Mouse (Mus musculus): ENCODE measurements around the gene Fcamr. TPM values are rescaled to one million over a fixed set of nuclear protein-coding genes. Genes with fewer than 3 reads are reported as not detected.
A peak's percentile ranks its signal among the peaks of the same experiment; 100 is the strongest.

The Fcamr gene
- polyA plus RNA-seq, 1 experiment = 0.07 TPM

DNA sequence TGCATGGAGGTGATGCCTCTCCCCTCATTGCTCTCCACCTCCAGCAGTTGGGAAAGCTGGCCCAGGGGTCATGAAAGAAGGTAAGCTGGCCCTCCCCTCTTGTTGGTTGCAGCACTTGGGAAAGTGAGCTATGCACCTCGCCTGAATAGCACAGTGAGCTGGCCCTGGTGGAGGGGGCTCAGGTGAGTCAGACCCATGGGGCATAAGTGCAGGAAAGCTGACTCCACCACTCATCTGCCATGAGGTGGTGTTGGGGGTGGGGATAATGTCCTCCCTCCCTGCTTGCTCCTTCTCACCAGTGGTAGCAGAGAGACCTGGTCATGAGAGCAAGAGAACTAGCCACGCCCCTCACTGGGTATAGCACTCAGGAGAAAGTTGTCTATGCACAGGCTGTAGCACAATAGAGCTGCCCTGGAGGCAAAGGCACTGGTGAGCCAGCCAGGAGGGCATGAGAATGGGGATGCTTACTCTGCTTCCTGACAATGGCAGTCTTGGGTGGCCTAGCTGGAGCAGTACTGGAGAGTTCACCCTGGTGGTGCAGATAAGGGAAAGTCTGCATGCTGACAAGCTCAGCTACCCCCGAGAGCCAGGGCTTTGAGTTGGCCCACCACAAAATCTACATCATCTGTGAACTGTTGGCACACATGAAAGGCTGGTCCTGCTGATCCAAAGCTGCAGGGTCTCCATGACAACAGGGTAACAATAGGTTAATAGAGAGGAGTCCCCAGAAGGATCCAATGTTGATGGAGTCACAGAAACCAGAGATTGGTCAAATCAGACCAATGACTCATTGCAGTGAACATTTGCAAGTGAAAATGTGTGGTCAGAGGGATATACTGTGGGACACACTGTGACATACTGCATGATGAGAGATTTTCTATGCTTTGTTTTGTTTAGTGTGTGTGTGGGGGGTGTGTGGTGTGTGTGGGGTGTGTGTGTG, 10.9 kb upstream of the Fcamr start:
- no peak for TF ChIP-seq POLR2A (IDR thresholded peaks at IDR 0.05; ENCODE audit: borderline replicate concordance, insufficient read depth, low read length)
- TF ChIP-seq CTCF (IDR thresholded peaks at IDR 0.05; ENCODE audit: borderline replicate concordance, insufficient read depth, low read depth, low read length) = no peak
- Histone ChIP-seq H3K27ac (ENCODE audit: insufficient read depth, low read length) (no peak overlapping the region), H3K4me3 (replicated peaks; ENCODE audit: insufficient read depth, low read depth, low read length) (no peak overlapping the region), H3K4me1 (ENCODE audit: control insufficient read depth, insufficient read depth, low read length) (no peaks in the 10 kb centered on the region), H3K27me3 (ENCODE audit: control insufficient read depth, insufficient read depth, low read length) (no peaks in the 10 kb centered on the region)
- DNase-seq = no peak
- 73% methylated on average over 3 of the region's 3 CpGs for WGBS

DNA sequence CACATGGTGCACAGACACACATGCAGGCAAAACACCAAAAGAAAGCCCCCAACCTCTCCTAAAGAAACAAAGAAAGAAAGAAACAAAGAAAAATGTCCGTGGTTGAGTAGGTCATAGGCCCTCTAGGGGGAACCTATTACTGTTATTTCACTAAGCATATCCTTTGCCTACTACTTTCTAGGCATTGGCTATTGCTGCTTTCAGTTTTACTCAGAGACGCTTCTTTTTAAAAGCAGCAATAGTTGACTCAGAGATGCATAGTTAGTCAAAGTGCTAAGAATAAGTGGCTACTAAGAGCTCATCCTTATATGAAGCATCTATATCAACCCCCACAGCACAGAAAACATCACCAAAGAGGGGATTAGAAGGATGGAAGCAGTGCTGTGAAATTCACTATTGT, 5.4 kb upstream of the Fcamr start:
- WGBS = 72% methylated on average over 2 of the region's 2 CpGs

GRCm38 (mm10) chr1:130796967-130797684, 3.6 kb upstream of the Fcamr start:
- Histone ChIP-seq H3K4me3 (replicated peaks; ENCODE audit: insufficient read depth, low read depth, low read length) (no peak overlapping the region), H3K27ac (ENCODE audit: insufficient read depth, low read length) (no peak overlapping the region), H3K27me3 (ENCODE audit: control insufficient read depth, insufficient read depth, low read length) (no peaks in the 10 kb centered on the region), H3K4me1 (ENCODE audit: control insufficient read depth, insufficient read depth, low read length) (no peaks in the 10 kb centered on the region)
- WGBS = 72% methylated on average over 8 of the region's 8 CpGs
- peak; percentile 49; the same call in 1 of the 2 replicates for TF ChIP-seq CTCF (IDR thresholded peaks at IDR 0.05; ENCODE audit: borderline replicate concordance, insufficient read depth, low read depth, low read length)
- no peak for TF ChIP-seq POLR2A (IDR thresholded peaks at IDR 0.05; ENCODE audit: borderline replicate concordance, insufficient read depth, low read length)
- peak; percentile 29 to 42 for DNase-seq

More for the DNA sequence above, 5.4 kb upstream of the Fcamr start:
- TF ChIP-seq POLR2A (IDR thresholded peaks at IDR 0.05; ENCODE audit: borderline replicate concordance, insufficient read depth, low read length) = no peak
- no peak for TF ChIP-seq CTCF (IDR thresholded peaks at IDR 0.05; ENCODE audit: borderline replicate concordance, insufficient read depth, low read depth, low read length)
- no peak for DNase-seq
- Histone ChIP-seq H3K4me1 (ENCODE audit: control insufficient read depth, insufficient read depth, low read length) (no peaks in the 10 kb centered on the region), H3K27me3 (ENCODE audit: control insufficient read depth, insufficient read depth, low read length) (no peaks in the 10 kb centered on the region), H3K4me3 (replicated peaks; ENCODE audit: insufficient read depth, low read depth, low read length) (no peak overlapping the region), H3K27ac (ENCODE audit: insufficient read depth, low read length) (no peak overlapping the region)

- Histone ChIP-seq H3K4me1 (ENCODE audit: control insufficient read depth, insufficient read depth, low read length) (peaks cover 4% of the 10 kb centered on the region; the same call in 1 of the 2 replicates), H3K27ac (ENCODE audit: insufficient read depth, low read length) (no peak overlapping the region), H3K4me3 (replicated peaks; ENCODE audit: insufficient read depth, low read depth, low read length) (no peak overlapping the region), H3K27me3 (ENCODE audit: control insufficient read depth, insufficient read depth, low read length) (no peaks in the 10 kb centered on the region)
- TF ChIP-seq CTCF (IDR thresholded peaks at IDR 0.05; ENCODE audit: borderline replicate concordance, insufficient read depth, low read depth, low read length) (no peak), POLR2A (IDR thresholded peaks at IDR 0.05; ENCODE audit: borderline replicate concordance, insufficient read depth, low read length) (no peak)
- 76% methylated on average over 6 of the region's 6 CpGs for WGBS
- no peak for DNase-seq
Measured at GRCm38 (mm10) chr1:130798037-130798436, 2.7 kb upstream of the Fcamr start.

DNA sequence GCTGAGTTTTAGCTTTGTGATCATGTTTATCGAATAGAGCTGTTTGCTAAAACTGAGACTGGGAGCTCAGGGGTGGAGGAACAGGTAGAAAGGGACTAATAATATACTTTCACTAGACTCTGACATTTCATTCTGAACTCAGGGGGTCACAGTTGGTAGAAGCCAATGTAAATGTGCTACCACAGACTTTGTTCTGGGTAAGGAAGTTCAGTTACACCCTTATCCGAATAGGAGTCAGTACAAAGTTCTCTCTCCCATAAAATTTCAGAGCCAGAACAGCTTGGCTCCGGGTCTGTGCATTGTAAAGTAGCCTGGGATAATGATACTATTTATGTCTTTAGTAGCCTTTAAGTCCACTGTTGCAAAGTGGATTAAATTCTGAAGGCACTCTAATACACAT, 2.2 kb upstream of the Fcamr start:
- H3K27ac ChIP-seq (ENCODE audit: insufficient read depth, low read length) = no peak overlapping the region
- TF ChIP-seq POLR2A (IDR thresholded peaks at IDR 0.05; ENCODE audit: borderline replicate concordance, insufficient read depth, low read length) (no peak), CTCF (IDR thresholded peaks at IDR 0.05; ENCODE audit: borderline replicate concordance, insufficient read depth, low read depth, low read length) (no peak)
- H3K4me3 ChIP-seq (replicated peaks; ENCODE audit: insufficient read depth, low read depth, low read length) = no peak overlapping the region
- WGBS = 78% methylated on average over 3 of the region's 3 CpGs
- peaks cover 6% of the 10 kb centered on the region for H3K4me1 ChIP-seq (ENCODE audit: control insufficient read depth, insufficient read depth, low read length)
- no peaks in the 10 kb centered on the region for H3K27me3 ChIP-seq (ENCODE audit: control insufficient read depth, insufficient read depth, low read length)
- no peak for DNase-seq

DNA sequence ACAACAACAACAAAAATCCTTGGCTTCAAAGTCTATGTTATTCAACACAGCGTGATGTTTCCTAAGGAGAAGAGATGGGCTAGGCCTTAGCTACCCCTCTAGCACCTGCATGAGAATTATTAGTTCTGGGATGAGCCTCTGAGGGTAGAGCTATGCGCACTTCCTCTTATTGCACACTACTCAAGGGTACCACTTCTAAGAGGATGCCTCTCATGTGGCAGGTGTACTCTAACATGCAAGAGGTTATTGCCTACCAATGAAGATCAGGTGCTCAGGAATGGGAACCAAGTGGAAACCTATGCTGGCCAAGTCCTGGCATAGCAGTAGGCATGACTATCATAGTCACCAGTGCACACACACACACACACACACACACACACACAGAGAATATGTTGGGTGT, 1.3 kb upstream of the Fcamr start:
- 100% methylated on average over 2 of the region's 2 CpGs for WGBS
- no peak overlapping the region for H3K4me3 ChIP-seq (replicated peaks; ENCODE audit: insufficient read depth, low read depth, low read length)
- H3K27me3 ChIP-seq (ENCODE audit: control insufficient read depth, insufficient read depth, low read length) = no peaks in the 10 kb centered on the region
- TF ChIP-seq CTCF (IDR thresholded peaks at IDR 0.05; ENCODE audit: borderline replicate concordance, insufficient read depth, low read depth, low read length) = no peak
- no peak for TF ChIP-seq POLR2A (IDR thresholded peaks at IDR 0.05; ENCODE audit: borderline replicate concordance, insufficient read depth, low read length)
- peaks cover 6% of the 10 kb centered on the region for H3K4me1 ChIP-seq (ENCODE audit: control insufficient read depth, insufficient read depth, low read length)
- no peak overlapping the region for H3K27ac ChIP-seq (ENCODE audit: insufficient read depth, low read length)
- no peak for DNase-seq

DNA sequence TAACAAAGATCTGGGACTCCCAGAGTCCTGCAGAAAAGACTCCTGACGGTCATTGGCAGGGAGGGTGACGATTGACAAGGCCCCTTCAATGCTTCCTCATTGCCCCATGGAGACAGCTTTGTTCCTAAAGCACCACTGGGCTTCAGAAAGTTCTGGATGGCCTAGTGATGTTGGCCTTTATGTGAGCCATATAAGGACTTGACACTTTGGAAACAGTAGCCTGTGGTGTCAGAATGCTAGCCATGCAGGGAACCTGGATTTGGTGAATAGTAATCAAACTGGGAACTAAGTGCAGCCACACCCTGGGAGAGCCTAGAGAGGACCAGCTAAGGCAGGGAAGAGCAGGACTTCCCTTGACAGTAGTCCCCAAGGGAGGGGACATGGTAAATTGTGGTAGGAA, 809 bp downstream of the Fcamr start:
- WGBS = 71% methylated on average over 2 of the region's 2 CpGs
- no peak overlapping the region for H3K27ac ChIP-seq (ENCODE audit: insufficient read depth, low read length)
- no peaks in the 10 kb centered on the region for H3K27me3 ChIP-seq (ENCODE audit: control insufficient read depth, insufficient read depth, low read length)
- peaks cover 6% of the 10 kb centered on the region for H3K4me1 ChIP-seq (ENCODE audit: control insufficient read depth, insufficient read depth, low read length)
- no peak for DNase-seq
- TF ChIP-seq POLR2A (IDR thresholded peaks at IDR 0.05; ENCODE audit: borderline replicate concordance, insufficient read depth, low read length) (no peak), CTCF (IDR thresholded peaks at IDR 0.05; ENCODE audit: borderline replicate concordance, insufficient read depth, low read depth, low read length) (no peak)
- H3K4me3 ChIP-seq (replicated peaks; ENCODE audit: insufficient read depth, low read depth, low read length) = no peak overlapping the region

Data from cerebellum, adult 2 months (tissue).